Mouse (Mus musculus) neural tube, embryonic 13.5 days (tissue): ENCODE data around the gene Usp35. TPM values are rescaled to one million over a fixed set of nuclear protein-coding genes. Genes with fewer than 3 reads are reported as not detected.

Source experiments
- ATAC-seq: fragments of 200-750 bp; cut with Nextera tagmentation; 2 replicates; pipeline ENCODE4 v1.8.0; 2017; ENCODE audit warnings: low read depth, mild to moderate bottlenecking, moderate TSS enrichment, moderate library complexity
- H3K27ac ChIP-seq: fragments of 300-500 bp; sonication (generic); replicated peaks from 2 replicates; pipeline ENCODE4 v1.5.1; 2015; ENCODE audit warnings: moderate library complexity, mild to moderate bottlenecking, inconsistent platforms
- H3K27me3 ChIP-seq: fragments of 300-500 bp; sonication (generic); 2 replicates; pipeline ENCODE4 v1.6.1; 2015; ENCODE audit warnings: mild to moderate bottlenecking, inconsistent platforms
- H3K36me3 ChIP-seq: fragments of 300-500 bp; sonication (generic); 2 replicates; pipeline ENCODE4 v1.6.1; 2015; ENCODE audit warnings: mild to moderate bottlenecking, inconsistent platforms
- H3K4me1 ChIP-seq: fragments of 300-500 bp; sonication (generic); replicated peaks from 2 replicates; pipeline ENCODE4 v1.6.1; 2015; ENCODE audit warnings: inconsistent platforms
- H3K4me2 ChIP-seq: fragments of 300-500 bp; sonication (generic); 2 replicates; pipeline ENCODE4 v1.6.1; 2015; ENCODE audit warnings: inconsistent platforms, mild to moderate bottlenecking, moderate library complexity
- H3K4me3 ChIP-seq: fragments of 300-500 bp; sonication (generic); 2 replicates; pipeline ENCODE4 v1.5.1; 2015; ENCODE audit warnings: mild to moderate bottlenecking, inconsistent platforms
- H3K9ac ChIP-seq: fragments of 300-500 bp; sonication (generic); 2 replicates; pipeline ENCODE4 v1.6.1; 2015; ENCODE audit warnings: moderate library complexity, mild to moderate bottlenecking, inconsistent platforms
- H3K9me3 ChIP-seq: fragments of 300-500 bp; sonication (generic); 2 replicates; pipeline ENCODE4 v1.6.1; 2016; ENCODE audit warnings: inconsistent platforms
- WGBS: fragments of 180-500 bp; shearing (Covaris S2); methylation state at CpG from one replicate; pipeline ENCODE4 v1.1.7; 2015; 5-methylcytosine and 5-hydroxymethylcytosine counted together
- polyA plus RNA-seq: library from polyadenylated mRNA; unstranded; fragments of >200 nt; fragmentation: Nextera tagmentation; extraction: Ambion mirVana; gene quantifications from 2 replicates; pipeline ENCODE4 v1.2.1, GENCODE M21; 2015

Usp35 gene
- polyA plus RNA-seq, 1 experiment from 2014 or later = 4.6 TPM

DNA sequence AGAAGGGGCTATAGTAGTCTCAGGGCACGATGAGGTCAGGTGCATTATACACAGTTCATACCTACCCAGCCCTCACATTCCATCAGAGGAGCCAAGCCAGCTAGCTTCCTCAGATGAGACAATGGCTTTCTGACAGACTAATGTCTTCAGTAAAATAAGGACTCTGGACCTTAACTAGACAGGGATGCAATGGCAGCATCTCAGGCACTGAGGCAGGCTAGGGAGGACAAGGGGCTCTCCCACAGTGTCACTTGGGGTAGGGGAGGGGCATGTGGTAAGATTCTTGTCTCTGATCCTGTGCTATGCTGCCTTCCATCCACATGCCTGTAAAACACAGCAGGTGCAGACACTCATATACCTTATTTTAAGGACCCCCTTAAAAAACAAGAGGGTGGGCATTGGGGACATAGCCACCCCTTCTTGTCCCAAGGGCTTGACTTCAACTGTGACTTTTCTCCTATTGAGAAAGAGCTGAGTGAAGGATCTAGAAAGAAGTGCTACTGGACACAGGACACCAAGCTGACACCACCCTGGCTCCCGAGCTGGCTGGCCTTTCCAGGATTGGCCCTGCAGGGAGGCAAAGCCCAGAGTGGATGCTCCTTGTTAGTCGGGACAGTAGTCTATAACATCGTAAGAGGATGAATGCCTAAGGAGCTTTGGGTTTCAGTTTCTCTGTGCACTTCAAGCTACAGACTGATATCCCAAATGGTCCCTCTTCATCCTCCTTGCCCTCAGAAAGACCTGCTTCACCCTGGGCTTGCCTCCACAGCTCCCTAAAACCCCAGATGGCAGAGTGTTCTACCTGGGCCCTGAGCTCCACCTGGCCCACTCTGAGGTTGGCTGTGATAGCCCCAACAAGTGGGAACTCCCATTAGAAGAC, 22.1 kb downstream of the Usp35 start:
- H3K4me1 ChIP-seq = no peaks in the 10 kb centered on the region
- no peak overlapping the region for H3K4me2 ChIP-seq
- ATAC-seq = no peak
- H3K36me3 ChIP-seq = peaks cover 91% of the 10 kb centered on the region
- no peak overlapping the region for H3K27ac ChIP-seq
- H3K9me3 ChIP-seq = no peaks in the 10 kb centered on the region
- WGBS = 88% methylated on average over 4 of the region's 4 CpGs
- no peak overlapping the region for H3K9ac ChIP-seq
- no peak overlapping the region for H3K4me3 ChIP-seq
- no peaks in the 10 kb centered on the region for H3K27me3 ChIP-seq

DNA sequence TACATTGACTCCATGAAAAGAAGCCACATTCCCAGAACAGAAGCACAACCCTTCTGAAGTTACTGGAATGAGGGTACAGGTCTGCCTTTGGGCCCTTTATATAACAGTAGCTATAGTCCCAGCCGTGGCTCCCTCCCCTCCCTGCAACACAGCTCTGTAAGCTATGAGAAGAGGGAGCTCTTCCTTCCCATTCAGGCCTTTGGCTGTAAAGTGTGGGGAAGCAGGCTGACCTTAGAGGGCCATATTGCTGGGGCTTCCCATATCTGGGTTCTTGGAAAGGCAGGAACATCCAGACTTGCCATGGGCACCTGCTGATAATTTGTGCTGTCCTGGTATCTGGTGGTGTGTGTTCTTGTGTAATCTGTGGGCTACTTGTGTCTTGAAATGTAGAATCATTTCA, 24.3 kb downstream of the Usp35 start:
- 79% methylated on average over 1 of the region's 1 CpGs for WGBS
- H3K27ac ChIP-seq = no peak overlapping the region
- no peak for ATAC-seq
- no peaks in the 10 kb centered on the region for H3K9me3 ChIP-seq
- no peak overlapping the region for H3K4me3 ChIP-seq
- no peak overlapping the region for H3K4me2 ChIP-seq
- H3K9ac ChIP-seq = no peak overlapping the region
- H3K36me3 ChIP-seq = peaks cover 96% of the 10 kb centered on the region
- H3K4me1 ChIP-seq = no peaks in the 10 kb centered on the region
- no peaks in the 10 kb centered on the region for H3K27me3 ChIP-seq

GRCm38 (mm10) chr7:97306813-97307212, 25.0 kb downstream of the Usp35 start:
- Histone ChIP-seq H3K4me1 (no peaks in the 10 kb centered on the region), H3K9me3 (no peaks in the 10 kb centered on the region), H3K9ac (no peak overlapping the region), H3K4me3 (no peak overlapping the region), H3K27me3 (no peaks in the 10 kb centered on the region), H3K4me2 (no peak overlapping the region), H3K36me3 (peaks cover 96% of the 10 kb centered on the region), H3K27ac (no peak overlapping the region)
- 90% methylated on average over 2 of the region's 2 CpGs for WGBS
- ATAC-seq = no peak

DNA sequence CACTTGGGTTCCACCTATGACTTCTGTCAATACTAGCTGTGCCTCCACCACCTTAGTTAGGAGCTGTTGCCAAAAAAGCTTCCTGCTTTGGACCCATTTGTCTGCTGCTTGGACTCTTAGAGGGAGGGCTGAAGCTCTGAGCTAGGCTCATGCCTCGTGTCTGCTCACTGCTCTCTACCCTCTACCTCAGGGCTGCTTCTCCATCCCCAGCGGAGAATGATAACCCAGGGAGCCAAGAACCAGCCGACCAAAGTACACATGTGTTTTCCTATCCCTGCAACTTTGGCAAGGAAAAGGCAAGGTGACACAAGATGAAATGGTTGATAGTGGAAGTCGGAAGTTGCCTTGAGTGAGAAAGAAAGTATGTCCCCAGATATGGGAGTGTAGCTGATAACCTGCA, 26.6 kb downstream of the Usp35 start:
- H3K36me3 ChIP-seq = peaks cover 93% of the 10 kb centered on the region
- no peaks in the 10 kb centered on the region for H3K4me1 ChIP-seq
- no peaks in the 10 kb centered on the region for H3K27me3 ChIP-seq
- H3K9me3 ChIP-seq = no peaks in the 10 kb centered on the region
- no peak for ATAC-seq
- H3K27ac ChIP-seq = no peak overlapping the region
- no peak overlapping the region for H3K4me2 ChIP-seq
- WGBS = 92% methylated on average over 4 of the region's 4 CpGs
- no peak overlapping the region for H3K9ac ChIP-seq
- H3K4me3 ChIP-seq = no peak overlapping the region

DNA sequence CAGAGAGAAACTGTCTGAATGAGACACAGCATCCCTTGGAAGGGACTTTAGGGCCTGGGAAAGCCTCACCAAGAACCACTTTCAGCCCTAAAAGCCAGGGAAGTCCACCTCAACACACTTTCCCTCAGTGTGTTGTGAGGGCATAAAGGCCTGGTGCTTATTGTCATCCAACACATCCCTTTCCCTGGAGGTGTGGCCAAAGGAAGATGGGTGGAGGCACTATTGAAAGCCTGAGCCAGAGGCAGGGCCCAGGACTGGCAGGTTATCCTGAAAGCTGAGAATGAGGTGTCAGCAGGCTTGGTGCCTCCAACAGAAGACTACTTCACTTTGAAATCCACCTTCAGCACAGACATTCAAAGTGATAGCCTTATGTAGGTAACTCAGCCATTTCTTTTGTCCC, 27.3 kb downstream of the Usp35 start:
- no peak for ATAC-seq
- Histone ChIP-seq H3K9ac (no peak overlapping the region), H3K4me3 (no peak overlapping the region), H3K27me3 (no peaks in the 10 kb centered on the region), H3K4me1 (no peaks in the 10 kb centered on the region), H3K9me3 (no peaks in the 10 kb centered on the region), H3K27ac (no peak overlapping the region), H3K4me2 (no peak overlapping the region), H3K36me3 (peaks cover 87% of the 10 kb centered on the region)

DNA sequence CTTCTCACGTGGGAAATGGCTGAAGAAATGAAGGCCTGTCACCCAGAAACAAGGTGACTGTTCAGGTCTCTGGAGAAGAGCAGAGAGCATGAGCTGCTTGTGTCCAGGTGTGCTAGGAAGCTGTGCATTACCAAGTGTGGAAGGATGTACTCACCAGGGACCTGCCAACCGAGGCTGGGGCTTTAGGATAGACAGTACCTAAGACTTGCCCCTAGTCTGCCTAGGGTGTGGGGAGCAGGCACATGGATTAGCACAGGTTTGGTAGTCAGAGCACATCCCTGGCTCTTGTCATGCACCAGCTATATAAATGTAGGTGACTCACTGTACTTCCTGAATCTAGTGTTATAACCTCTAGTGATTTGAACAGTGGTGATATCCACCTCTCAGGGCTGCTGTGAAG, 28.2 kb downstream of the Usp35 start:
- no peaks in the 10 kb centered on the region for H3K27me3 ChIP-seq
- H3K4me3 ChIP-seq = no peak overlapping the region
- H3K4me1 ChIP-seq = no peaks in the 10 kb centered on the region
- H3K36me3 ChIP-seq = peaks cover 79% of the 10 kb centered on the region
- WGBS = 76% methylated on average over 2 of the region's 2 CpGs
- no peak for ATAC-seq
- H3K9me3 ChIP-seq = no peaks in the 10 kb centered on the region
- H3K9ac ChIP-seq = no peak overlapping the region
- no peak overlapping the region for H3K27ac ChIP-seq
- H3K4me2 ChIP-seq = no peak overlapping the region

DNA sequence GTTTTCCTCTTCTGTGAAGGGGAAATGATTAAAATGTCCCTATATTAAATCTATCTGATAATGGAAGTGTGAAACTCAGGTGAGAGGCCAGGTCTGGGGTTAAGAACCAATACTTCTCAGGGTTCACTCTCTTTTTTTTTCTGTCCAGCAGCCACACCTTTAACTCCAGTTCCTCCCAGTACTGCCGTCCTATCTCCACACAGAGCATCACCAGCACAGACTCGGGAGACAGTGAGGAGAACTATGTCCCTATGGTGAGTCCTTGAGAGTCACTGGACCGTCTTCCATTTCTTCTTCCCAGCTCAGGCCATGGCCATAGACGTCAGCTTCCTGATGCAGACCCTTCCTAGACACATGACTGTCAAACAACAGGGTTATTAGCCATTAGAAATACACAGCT, 28.9 kb downstream of the Usp35 start:
- Histone ChIP-seq H3K27me3 (no peaks in the 10 kb centered on the region), H3K4me1 (no peaks in the 10 kb centered on the region), H3K9me3 (no peaks in the 10 kb centered on the region), H3K4me2 (no peak overlapping the region), H3K9ac (no peak overlapping the region), H3K27ac (no peak overlapping the region), H3K4me3 (no peak overlapping the region), H3K36me3 (peaks cover 71% of the 10 kb centered on the region)
- no peak for ATAC-seq
- WGBS = 73% methylated on average over 4 of the region's 4 CpGs

DNA sequence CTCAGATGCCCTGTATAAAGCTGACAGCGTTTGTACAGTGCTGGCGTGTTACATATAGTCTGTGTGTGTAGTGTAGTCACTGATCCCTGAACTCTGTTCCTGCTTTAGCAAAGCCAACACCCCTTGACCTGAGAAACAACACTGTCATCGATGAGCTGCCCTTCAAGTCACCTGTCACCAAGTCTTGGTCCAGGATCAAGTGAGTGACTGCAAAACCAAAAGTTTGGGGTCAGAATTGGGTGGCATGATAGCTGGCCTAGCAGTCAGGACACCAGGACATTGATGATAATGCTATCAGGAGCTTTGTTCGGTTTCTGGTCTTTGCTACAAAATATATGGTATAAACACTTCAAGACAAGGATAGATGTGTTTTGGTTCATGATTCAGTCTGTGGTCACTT, 29.6 kb downstream of the Usp35 start:
- H3K36me3 ChIP-seq = peaks cover 67% of the 10 kb centered on the region
- no peaks in the 10 kb centered on the region for H3K9me3 ChIP-seq
- H3K27me3 ChIP-seq = no peaks in the 10 kb centered on the region
- H3K9ac ChIP-seq = no peak overlapping the region
- no peak overlapping the region for H3K4me3 ChIP-seq
- no peak overlapping the region for H3K27ac ChIP-seq
- no peak for ATAC-seq
- no peaks in the 10 kb centered on the region for H3K4me1 ChIP-seq
- 93% methylated on average over 4 of the region's 4 CpGs for WGBS
- no peak overlapping the region for H3K4me2 ChIP-seq

- no peaks in the 10 kb centered on the region for H3K27me3 ChIP-seq
- H3K9me3 ChIP-seq = no peaks in the 10 kb centered on the region
- no peak for ATAC-seq
- no peak overlapping the region for H3K9ac ChIP-seq
- WGBS = 88% methylated on average over 8 of the region's 8 CpGs
- H3K4me2 ChIP-seq = no peak overlapping the region
- no peaks in the 10 kb centered on the region for H3K4me1 ChIP-seq
- H3K36me3 ChIP-seq = peaks cover 58% of the 10 kb centered on the region
- H3K4me3 ChIP-seq = no peak overlapping the region
- H3K27ac ChIP-seq = no peak overlapping the region
These were observed 30.5 kb downstream of the Usp35 start for GRCm38 (mm10) chr7:97301321-97301720.

- 92% methylated on average over 2 of the region's 2 CpGs for WGBS
- Histone ChIP-seq H3K27ac (no peak overlapping the region), H3K4me3 (no peak overlapping the region), H3K4me2 (no peak overlapping the region), H3K36me3 (peaks cover 54% of the 10 kb centered on the region), H3K9me3 (no peaks in the 10 kb centered on the region), H3K27me3 (no peaks in the 10 kb centered on the region), H3K9ac (no peak overlapping the region), H3K4me1 (no peaks in the 10 kb centered on the region)
- no peak for ATAC-seq
These were observed 30.9 kb downstream of the Usp35 start for GRCm38 (mm10) chr7:97300914-97301313.

DNA sequence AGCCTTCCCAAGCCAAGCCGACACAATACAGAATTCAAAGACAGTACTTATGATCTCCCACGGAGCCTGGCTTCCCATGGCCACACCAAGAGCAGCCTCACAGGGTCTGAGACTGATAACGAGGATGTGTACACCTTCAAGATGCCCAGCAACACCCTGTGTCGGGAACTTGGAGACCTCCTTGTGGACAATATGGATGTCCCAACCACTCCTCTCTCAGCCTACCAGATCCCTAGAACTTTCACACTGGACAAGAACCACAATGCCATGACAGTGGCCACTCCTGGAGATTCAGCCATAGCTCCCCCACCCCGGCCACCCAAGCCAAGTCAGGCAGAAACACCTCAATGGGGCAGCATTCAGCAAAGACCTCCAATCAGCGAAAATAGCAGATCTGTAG, 32.9 kb downstream of the Usp35 start:
- H3K4me2 ChIP-seq = no peak overlapping the region
- H3K9me3 ChIP-seq = no peaks in the 10 kb centered on the region
- H3K4me3 ChIP-seq = no peak overlapping the region
- no peak for ATAC-seq
- peaks cover 34% of the 10 kb centered on the region for H3K36me3 ChIP-seq
- H3K4me1 ChIP-seq = no peaks in the 10 kb centered on the region
- H3K9ac ChIP-seq = no peak overlapping the region
- no peaks in the 10 kb centered on the region for H3K27me3 ChIP-seq
- 83% methylated on average over 6 of the region's 6 CpGs for WGBS
- H3K27ac ChIP-seq = no peak overlapping the region

DNA sequence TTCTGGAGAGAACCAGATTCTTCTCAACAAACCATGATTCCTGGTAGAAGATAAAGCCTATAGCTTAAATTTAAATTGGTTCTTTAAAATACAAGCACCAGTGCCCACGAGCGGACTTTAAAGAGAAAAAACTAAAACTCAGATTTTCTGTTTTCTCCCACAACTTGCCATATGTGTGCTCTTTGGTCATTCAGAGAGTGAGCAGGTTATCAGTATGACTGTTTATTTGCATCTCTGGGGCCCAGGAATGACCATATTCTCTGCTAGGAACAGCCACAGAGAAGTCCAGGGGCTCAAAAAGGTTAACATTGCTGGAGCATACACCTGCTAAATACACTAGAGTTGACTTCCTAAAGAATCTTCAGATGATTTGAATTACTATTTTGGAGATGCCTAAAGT, 33.5 kb downstream of the Usp35 start:
- no peak overlapping the region for H3K27ac ChIP-seq
- no peak overlapping the region for H3K4me2 ChIP-seq
- peaks cover 28% of the 10 kb centered on the region for H3K36me3 ChIP-seq
- no peak overlapping the region for H3K4me3 ChIP-seq
- no peaks in the 10 kb centered on the region for H3K9me3 ChIP-seq
- H3K9ac ChIP-seq = no peak overlapping the region
- WGBS = 95% methylated on average over 2 of the region's 2 CpGs
- no peak for ATAC-seq
- no peaks in the 10 kb centered on the region for H3K27me3 ChIP-seq
- no peaks in the 10 kb centered on the region for H3K4me1 ChIP-seq

GRCm38 (mm10) chr7:97297466-97297865, 34.4 kb downstream of the Usp35 start:
- Histone ChIP-seq H3K4me1 (no peaks in the 10 kb centered on the region), H3K27ac (no peak overlapping the region), H3K4me3 (no peak overlapping the region), H3K27me3 (no peaks in the 10 kb centered on the region), H3K36me3 (peaks cover 21% of the 10 kb centered on the region), H3K9ac (no peak overlapping the region), H3K4me2 (no peak overlapping the region), H3K9me3 (no peaks in the 10 kb centered on the region)
- ATAC-seq = no peak
- WGBS = 0% methylated on average over 2 of the region's 2 CpGs
